Mouse (Mus musculus) layer of hippocampus, adult 6 months (tissue): Measurements from ENCODE around the gene Pfn2. TPM values are rescaled to one million over a fixed set of nuclear protein-coding genes. Genes with fewer than 3 reads are reported as not detected.

Experiments used
- long read RNA-seq, 2 experiments: library from polyadenylated mRNA; unstranded; transcript quantifications; one replicate each; pipeline ENCODE4 v2.0.0; 2019 to 2020
- polyA plus RNA-seq: library from polyadenylated mRNA; unstranded; fragments of <200 nt; fragmentation: Nextera tagmentation; gene quantifications from 2 replicates; pipeline ENCODE4 v1.2.3, GENCODE M21; 2021

Gene Pfn2
- 464 and 507 TPM in 2 replicates for polyA plus RNA-seq
- long read RNA-seq, experiment 1, transcript Pfn2-201 (3 exons, 2,342 nt) = major isoform, 1,147 of 1,295 reads
- long read RNA-seq, experiment 1, transcript Pfn2-202 (3 exons, 1,879 nt) = minor isoform, 12 of 1,295 reads
- long read RNA-seq, experiment 1, partial matches to known transcripts = 27 of 1,295 reads
- long read RNA-seq, experiment 1, other reads (novel, unspliced or antisense) = 108 of 1,295 reads
- long read RNA-seq, experiment 2, transcript Pfn2-202 (3 exons, 1,879 nt) = minor isoform, 84 of 3,601 reads
- long read RNA-seq, experiment 2, transcript Pfn2-201 (3 exons, 2,342 nt) = major isoform, 3,400 of 3,601 reads
- long read RNA-seq, experiment 2, partial matches to known transcripts = 66 of 3,601 reads
- long read RNA-seq, experiment 2, other reads (novel, unspliced or antisense) = 46 of 3,601 reads

DNA sequence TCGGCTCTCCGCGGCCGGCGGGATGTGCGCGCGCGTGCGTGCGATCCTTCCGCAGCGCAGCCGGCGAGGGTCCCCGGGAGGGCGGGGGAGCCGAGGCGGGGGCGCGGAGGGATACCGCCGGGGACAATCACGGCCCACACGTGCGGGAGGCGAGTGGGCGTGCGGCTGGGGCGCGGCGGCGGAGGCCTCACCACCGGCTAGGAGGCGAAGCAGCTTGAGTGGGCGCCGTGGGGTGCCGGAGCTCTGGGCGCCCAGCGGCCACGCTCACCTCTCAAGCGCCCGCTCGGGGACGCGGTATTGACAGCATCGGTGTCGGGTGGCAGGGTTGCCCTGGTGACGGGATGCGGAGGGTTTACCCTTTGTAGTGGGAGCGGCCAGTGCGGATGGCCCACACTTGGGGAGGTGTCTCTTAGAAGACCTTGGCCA lies at the start of gene Pfn2:
TSS of gene Pfn2 (minus strand) at position 320 of the 426 bp plus-strand sequence.

Other genes starting within 250 kb of the Pfn2 start
- 36.2 and 40.8 TPM in 2 replicates for gene Commd2, start 196.4 kb downstream of the Pfn2 start, polyA plus RNA-seq
- gene Ankub1, start 155.3 kb downstream of the Pfn2 start, polyA plus RNA-seq = 1.2 and 1.5 TPM in 2 replicates
- gene Rnf13, start 112.0 kb downstream of the Pfn2 start, polyA plus RNA-seq = 144 and 164 TPM in 2 replicates